In genomic region chr7:107668514-107668913, GRCm38 (mm10) we compare ENCODE assay signal across 22 mouse cellular contexts. TPM values are rescaled to one million over a fixed set of nuclear protein-coding genes. Genes with fewer than 3 reads are reported as not detected.
"Had no signal": no experiment of that assay in that cellular context is flagged by ENCODE, and none has a peak within 500 bp of the region (broad histone marks: within the 10 kb centered on the region; RNA-seq: fewer than 3 reads in every experiment).

No protein-coding gene starts in this region.

- H3K27ac ChIP-seq: kidney, embryonic 15.5 days; limb, embryonic 12.5 days; liver, embryonic 15.5 days; stomach, postnatal 0 days had no signal

- H3K27me3 ChIP-seq: limb, embryonic 12.5 days; liver, embryonic 15.5 days had no signal

- H3K4me3 ChIP-seq: kidney, embryonic 15.5 days; limb, embryonic 12.5 days; liver, embryonic 15.5 days; megakaryocyte, embryonic 14.5 days had no signal

- H3K9me3 ChIP-seq: kidney, embryonic 15.5 days; limb, embryonic 12.5 days; liver, embryonic 15.5 days; megakaryocyte, embryonic 14.5 days had no signal

- H3K9ac ChIP-seq: kidney, embryonic 15.5 days; limb, embryonic 12.5 days; liver, embryonic 15.5 days had no signal

- ATAC-seq: inflammation-experienced regulatory T-cells, adult 6 months; lung, postnatal 0 days; midbrain, embryonic 16.5 days had no signal

- DNase-seq: kidney, adult 18-20 months; kidney, postnatal 25 days; layer of hippocampus, adult 9-11 months; layer of hippocampus, postnatal 36 days; liver; lung, adult 2 months; lung, postnatal 36 days; spleen, adult 18-20 months; thymus, postnatal 14 days had no signal

- H3K4me2 ChIP-seq: kidney, embryonic 15.5 days; liver, embryonic 15.5 days; midbrain, embryonic 11.5 days had no signal

- H3K36me3 ChIP-seq: kidney, embryonic 15.5 days; limb, embryonic 12.5 days; liver, embryonic 15.5 days had no signal

RNA-seq across cellular contexts. Expression of gene 5330417H12Rik, which starts 43.6 kb away (rescaled TPM):
- total RNA-seq: layer of hippocampus, adult 18-20 months; layer of hippocampus, postnatal 36 days; left cerebral cortex, adult 8-10 months; left cerebral cortex, postnatal 36 days had no signal
- polyA plus RNA-seq: inflammation-experienced regulatory T-cells, adult 6 months; kidney, embryonic 15.5 days; limb, embryonic 12.5 days; liver, embryonic 15.5 days; lung, adult 2 months; lung, postnatal 0 days; midbrain, embryonic 11.5 days; midbrain, embryonic 16.5 days; neural tube, embryonic 14.5 days; stomach, postnatal 0 days had no signal
